Mouse (Mus musculus): ENCODE results near the gene Tfip11. TPM values are rescaled to one million over a fixed set of nuclear protein-coding genes. Genes with fewer than 3 reads are reported as not detected.

Tfip11 gene
- polyA plus RNA-seq, 1 experiment from 2014 or later = 33.8 TPM

DNA sequence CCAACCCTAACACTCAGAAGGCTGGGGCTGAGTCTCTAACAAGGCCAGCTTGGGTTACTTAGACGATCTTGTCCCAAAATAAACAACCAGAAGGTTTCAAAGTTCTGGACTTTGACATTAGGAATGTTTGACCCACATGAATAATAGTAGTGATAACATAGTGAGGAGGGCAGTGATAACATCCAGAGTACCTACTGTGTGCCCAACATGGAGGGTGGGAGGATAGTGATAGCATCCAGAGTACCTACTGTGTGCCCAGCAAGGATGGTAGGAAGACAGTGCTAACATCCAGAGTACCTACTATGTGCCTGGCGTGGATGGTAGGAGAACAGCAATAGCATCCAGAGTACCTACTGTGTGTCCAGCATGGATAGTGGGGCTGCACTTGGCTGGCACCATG, 32.4 kb upstream of the Tfip11 start:
- no peak overlapping the region for H3K9ac ChIP-seq
- WGBS = 48% methylated on average over 2 of the region's 2 CpGs
- no peak overlapping the region for H3K4me3 ChIP-seq (replicated peaks)
- H3K4me2 ChIP-seq = no peak overlapping the region
- H3K4me1 ChIP-seq = peaks cover 91% of the 10 kb centered on the region
- no peak overlapping the region for H3K27ac ChIP-seq
- no peak for ATAC-seq (replicated peaks; ENCODE audit: low FRiP score)
- H3K36me3 ChIP-seq = no peaks in the 10 kb centered on the region
- H3K9me3 ChIP-seq (replicated peaks) = no peaks in the 10 kb centered on the region
- no peaks in the 10 kb centered on the region for H3K27me3 ChIP-seq

DNA sequence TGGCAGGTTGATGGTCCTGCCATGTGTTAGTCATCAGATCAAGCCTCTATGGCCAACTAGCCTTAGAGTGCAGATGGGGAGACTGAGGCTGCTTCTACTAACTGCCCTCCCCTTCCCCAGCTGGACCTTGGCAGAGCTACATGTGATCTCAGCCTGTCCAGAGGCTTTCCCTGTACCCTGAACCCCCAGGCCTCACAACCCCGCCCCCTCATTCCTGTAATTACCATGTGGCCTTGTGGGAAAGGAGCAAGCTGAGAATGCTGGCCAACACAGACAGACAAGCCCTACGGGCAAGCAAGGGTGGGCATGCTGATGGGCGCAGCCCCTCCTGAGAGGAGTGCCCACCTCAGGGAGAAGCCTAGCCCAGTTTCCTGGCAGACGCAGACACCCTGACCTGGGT, 31.5 kb upstream of the Tfip11 start:
- H3K4me2 ChIP-seq = no peak overlapping the region
- WGBS = 65% methylated on average over 4 of the region's 4 CpGs
- no peak overlapping the region for H3K4me3 ChIP-seq (replicated peaks)
- no peaks in the 10 kb centered on the region for H3K36me3 ChIP-seq
- no peaks in the 10 kb centered on the region for H3K27me3 ChIP-seq
- no peak for ATAC-seq (replicated peaks; ENCODE audit: low FRiP score)
- peak overlapping the region; percentile 41; the same call in 1 of the 2 replicates for H3K27ac ChIP-seq
- no peaks in the 10 kb centered on the region for H3K9me3 ChIP-seq (replicated peaks)
- H3K4me1 ChIP-seq = peaks cover 87% of the 10 kb centered on the region
- no peak overlapping the region for H3K9ac ChIP-seq

DNA sequence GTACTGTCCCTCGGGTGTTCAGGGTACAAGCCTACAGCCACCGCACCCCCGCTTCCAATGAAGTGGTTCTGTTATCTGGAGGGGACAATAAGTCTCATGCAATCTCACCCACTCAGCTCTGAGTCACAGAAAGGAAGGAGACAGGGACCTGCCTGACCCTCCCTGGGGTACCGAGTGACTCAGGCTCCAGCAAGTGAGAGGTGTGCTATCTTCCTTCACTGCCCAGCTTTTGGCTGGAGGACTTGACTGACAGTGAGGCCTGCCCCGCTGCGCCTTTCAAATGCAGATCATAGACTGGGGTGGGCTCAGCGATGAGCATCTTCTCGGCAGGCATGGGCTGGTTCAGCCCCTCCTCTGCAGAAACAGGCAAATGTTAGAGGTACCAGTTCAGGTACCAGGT, 31.0 kb upstream of the Tfip11 start:
- peaks cover 85% of the 10 kb centered on the region for H3K4me1 ChIP-seq
- H3K27me3 ChIP-seq = no peaks in the 10 kb centered on the region
- no peak overlapping the region for H3K27ac ChIP-seq
- no peak overlapping the region for H3K4me2 ChIP-seq
- H3K9me3 ChIP-seq (replicated peaks) = no peaks in the 10 kb centered on the region
- H3K36me3 ChIP-seq = no peaks in the 10 kb centered on the region
- H3K9ac ChIP-seq = no peak overlapping the region
- WGBS = 53% methylated on average over 8 of the region's 8 CpGs
- ATAC-seq (replicated peaks; ENCODE audit: low FRiP score) = no peak
- no peak overlapping the region for H3K4me3 ChIP-seq (replicated peaks)

DNA sequence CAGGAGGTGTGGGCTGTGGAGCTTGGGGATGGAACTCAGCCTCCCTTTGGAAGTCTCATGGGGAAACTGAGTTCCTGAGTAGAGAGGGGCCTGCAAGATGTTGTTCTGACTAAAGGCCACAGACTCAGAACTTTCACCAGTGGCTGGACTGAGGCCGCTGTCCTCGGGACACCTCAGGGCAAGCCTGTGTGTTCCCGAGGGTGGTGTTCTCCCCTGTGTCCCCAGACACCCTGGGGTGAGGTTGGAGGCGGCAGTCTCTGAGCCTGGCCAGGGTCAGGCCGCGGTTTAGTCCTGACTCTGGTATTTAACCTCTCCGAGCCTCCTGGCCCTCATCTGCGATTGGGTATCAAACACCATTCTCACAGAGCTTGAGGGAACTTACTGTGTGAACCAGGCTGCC, 30.6 kb upstream of the Tfip11 start:
- no peak overlapping the region for H3K9ac ChIP-seq
- no peak overlapping the region for H3K27ac ChIP-seq
- no peaks in the 10 kb centered on the region for H3K36me3 ChIP-seq
- no peak for ATAC-seq (replicated peaks; ENCODE audit: low FRiP score)
- no peak overlapping the region for H3K4me3 ChIP-seq (replicated peaks)
- H3K4me1 ChIP-seq = peaks cover 84% of the 10 kb centered on the region
- no peaks in the 10 kb centered on the region for H3K9me3 ChIP-seq (replicated peaks)
- no peaks in the 10 kb centered on the region for H3K27me3 ChIP-seq
- WGBS = 66% methylated on average over 8 of the region's 8 CpGs
- H3K4me2 ChIP-seq = no peak overlapping the region

DNA sequence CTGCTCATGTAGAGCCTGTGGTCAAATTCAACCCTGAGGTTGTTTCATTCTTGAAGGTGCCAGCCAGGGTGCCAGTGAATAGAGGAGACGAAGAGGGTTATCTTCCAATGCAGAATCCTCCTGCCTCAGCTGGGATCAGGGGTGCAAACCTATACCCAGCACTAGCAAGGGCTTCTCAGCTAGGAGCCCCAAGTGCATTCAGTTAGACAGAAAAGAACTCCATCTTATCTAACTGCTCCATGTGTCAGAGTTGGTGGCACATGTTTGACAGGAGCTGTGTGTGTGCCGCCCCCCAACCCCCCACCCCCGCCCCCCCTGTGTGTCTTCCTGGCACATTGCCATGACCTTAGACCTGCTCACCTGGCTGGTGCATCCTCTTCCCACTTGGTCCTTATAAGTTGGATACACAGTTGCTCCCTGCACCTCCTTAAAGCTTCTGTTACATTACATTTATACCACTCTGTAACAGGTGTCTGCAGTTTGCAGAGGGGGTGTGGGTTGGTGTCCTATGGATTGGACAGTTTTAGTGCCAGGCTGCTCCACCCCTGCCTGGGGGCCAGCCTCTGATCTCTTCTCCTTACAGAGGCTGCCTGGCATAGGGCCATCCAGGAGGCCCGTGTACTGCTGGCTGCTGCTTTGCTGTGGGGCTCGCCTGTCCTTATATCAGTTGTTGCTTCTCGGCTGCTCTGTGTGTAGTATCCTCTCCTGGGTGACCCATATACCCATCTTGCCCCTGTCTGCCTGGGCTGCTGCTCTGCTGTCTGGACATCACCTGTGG, 29.6 kb upstream of the Tfip11 start:
- ATAC-seq (replicated peaks; ENCODE audit: low FRiP score) = no peak
- H3K27me3 ChIP-seq = no peaks in the 10 kb centered on the region
- H3K27ac ChIP-seq = peak overlapping the region; percentile 28
- H3K4me2 ChIP-seq = no peak overlapping the region
- H3K4me1 ChIP-seq = peaks cover 73% of the 10 kb centered on the region
- 65% methylated on average over 6 of the region's 6 CpGs for WGBS
- no peaks in the 10 kb centered on the region for H3K9me3 ChIP-seq (replicated peaks)
- H3K36me3 ChIP-seq = 0 out of 2 replicates have a peak, but pooled peaks cover 2% of the 10 kb centered on the region
- H3K9ac ChIP-seq = no peak overlapping the region
- no peak overlapping the region for H3K4me3 ChIP-seq (replicated peaks)

DNA sequence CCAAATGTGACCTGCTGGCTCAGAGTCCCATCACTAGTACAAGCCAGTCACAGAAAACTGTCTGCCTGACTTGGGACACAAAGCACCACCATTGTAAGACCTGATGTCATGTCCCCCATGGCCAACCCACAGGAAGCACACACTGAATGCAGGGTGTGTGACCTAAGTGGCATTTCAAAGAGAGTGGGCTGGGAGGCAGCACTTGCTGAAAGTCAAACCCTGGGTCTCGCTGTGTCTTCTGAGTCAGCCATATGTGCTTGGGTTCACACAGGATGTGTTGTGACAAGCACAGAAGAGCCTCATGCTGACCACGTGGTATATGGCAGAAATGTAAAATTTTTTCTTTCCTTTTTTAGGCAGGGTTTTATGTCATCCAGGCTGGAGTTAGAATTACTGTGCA, 28.9 kb upstream of the Tfip11 start:
- H3K27ac ChIP-seq = peak overlapping the region; percentile 28
- WGBS = 70% methylated on average over 2 of the region's 2 CpGs
- no peak for ATAC-seq (replicated peaks; ENCODE audit: low FRiP score)

DNA sequence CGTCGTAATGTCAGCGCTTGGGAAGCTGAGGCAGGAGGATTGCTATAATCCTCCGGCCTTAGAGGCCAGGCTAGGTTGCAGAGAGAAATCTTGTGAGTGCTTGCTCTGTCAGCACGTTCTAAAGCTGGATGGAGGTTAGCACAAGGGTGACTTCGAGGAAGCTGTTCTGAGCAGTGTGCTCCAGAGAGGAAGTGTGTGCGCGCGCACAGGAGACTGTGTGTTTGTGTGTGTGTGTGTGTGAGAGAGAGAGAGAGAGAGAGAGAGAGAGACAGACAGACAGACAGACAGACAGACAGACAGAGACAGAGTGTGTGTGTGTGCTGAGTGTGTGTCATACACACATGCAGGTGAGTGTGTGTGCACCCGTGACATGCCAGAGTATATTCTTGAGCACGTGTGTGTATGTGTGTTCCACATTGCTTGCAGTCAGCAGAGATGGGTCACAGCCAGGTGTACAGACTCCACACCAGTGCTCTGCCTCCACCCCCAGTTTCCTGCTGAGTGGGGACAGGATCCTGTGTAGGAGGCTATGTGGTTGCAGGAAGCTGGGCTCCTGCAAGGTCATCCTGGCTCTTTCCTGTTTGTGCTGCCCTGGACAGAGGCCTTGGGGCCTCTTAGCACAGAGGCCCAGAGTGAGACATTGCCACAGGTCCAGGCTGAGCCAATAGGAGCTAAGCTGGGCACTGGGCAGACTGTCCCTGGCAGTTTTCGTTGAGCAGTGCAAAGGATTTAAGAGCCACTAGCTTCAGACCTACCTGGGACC, 27.8 kb upstream of the Tfip11 start:
- no peak overlapping the region for H3K4me3 ChIP-seq (replicated peaks)
- WGBS = 76% methylated on average over 12 of the region's 12 CpGs
- no peaks in the 10 kb centered on the region for H3K9me3 ChIP-seq (replicated peaks)
- H3K27me3 ChIP-seq = no peaks in the 10 kb centered on the region
- peaks cover 56% of the 10 kb centered on the region for H3K4me1 ChIP-seq
- peak; percentile 50 for ATAC-seq (replicated peaks; ENCODE audit: low FRiP score)
- H3K27ac ChIP-seq = peak overlapping the region; percentile 28
- H3K4me2 ChIP-seq = no peak overlapping the region
- 0 out of 2 replicates have a peak, but pooled peaks cover 7% of the 10 kb centered on the region for H3K36me3 ChIP-seq
- H3K9ac ChIP-seq = no peak overlapping the region

More for the DNA sequence above, 28.9 kb upstream of the Tfip11 start:
- Histone ChIP-seq H3K4me3 (replicated peaks) (no peak overlapping the region), H3K27me3 (no peaks in the 10 kb centered on the region), H3K9me3 (replicated peaks) (no peaks in the 10 kb centered on the region), H3K9ac (no peak overlapping the region), H3K4me2 (no peak overlapping the region), H3K36me3 (0 out of 2 replicates have a peak, but pooled peaks cover 2% of the 10 kb centered on the region), H3K4me1 (peaks cover 67% of the 10 kb centered on the region)

DNA sequence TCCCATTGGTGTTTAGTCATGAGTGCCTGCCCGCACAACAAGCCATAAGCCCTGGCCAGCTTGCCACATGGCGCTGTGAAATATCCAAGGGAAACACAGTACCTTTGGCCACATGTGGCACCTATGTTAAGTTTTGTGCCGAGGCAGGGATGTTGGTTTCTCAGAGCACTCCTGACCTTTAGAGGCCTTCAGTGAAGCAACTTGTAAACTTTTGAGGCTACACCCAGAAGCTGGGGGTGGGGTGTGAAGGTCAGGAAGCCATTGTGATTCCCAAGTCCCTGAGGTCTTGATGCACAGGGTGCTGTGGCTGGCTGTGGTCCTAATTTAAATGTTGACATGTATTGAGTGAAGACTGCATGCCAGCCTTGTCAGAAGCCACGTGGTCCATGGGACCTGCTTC, 26.8 kb upstream of the Tfip11 start:
- Histone ChIP-seq H3K27ac (peak overlapping the region; percentile 28), H3K9ac (no peak overlapping the region), H3K4me1 (peaks cover 48% of the 10 kb centered on the region), H3K4me3 (replicated peaks) (no peak overlapping the region), H3K27me3 (no peaks in the 10 kb centered on the region), H3K4me2 (no peak overlapping the region), H3K9me3 (replicated peaks) (no peaks in the 10 kb centered on the region), H3K36me3 (peaks cover 7% of the 10 kb centered on the region; the same call in 1 of the 2 replicates)
- no peak for ATAC-seq (replicated peaks; ENCODE audit: low FRiP score)
- 86% methylated on average over 4 of the region's 4 CpGs for WGBS

DNA sequence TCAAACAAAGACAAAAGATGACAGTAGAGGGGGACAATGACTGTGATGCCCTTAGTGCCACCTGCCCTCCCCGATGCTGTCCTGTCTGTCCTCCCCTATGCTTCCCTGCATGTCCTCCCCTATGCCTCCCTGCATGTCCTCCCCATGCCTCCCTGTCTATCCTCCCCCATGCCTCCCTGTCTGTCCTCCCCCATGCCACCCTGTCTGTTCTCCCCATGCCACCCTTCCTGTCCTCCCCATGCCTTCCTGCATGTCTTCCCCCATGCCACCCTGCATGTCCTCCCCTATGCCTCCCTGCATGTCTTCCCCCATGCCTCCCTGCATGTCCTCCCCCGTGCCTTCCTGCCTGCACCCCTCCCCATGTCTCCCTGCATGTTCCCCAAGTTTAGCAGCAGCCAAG, 26.0 kb upstream of the Tfip11 start:
- Histone ChIP-seq H3K27me3 (no peaks in the 10 kb centered on the region), H3K9ac (no peak overlapping the region), H3K36me3 (peaks cover 10% of the 10 kb centered on the region), H3K4me2 (no peak overlapping the region), H3K9me3 (replicated peaks) (no peaks in the 10 kb centered on the region), H3K4me3 (replicated peaks) (no peak overlapping the region), H3K27ac (no peak overlapping the region), H3K4me1 (peaks cover 41% of the 10 kb centered on the region)
- 76% methylated on average over 2 of the region's 2 CpGs for WGBS
- ATAC-seq (replicated peaks; ENCODE audit: low FRiP score) = no peak

DNA sequence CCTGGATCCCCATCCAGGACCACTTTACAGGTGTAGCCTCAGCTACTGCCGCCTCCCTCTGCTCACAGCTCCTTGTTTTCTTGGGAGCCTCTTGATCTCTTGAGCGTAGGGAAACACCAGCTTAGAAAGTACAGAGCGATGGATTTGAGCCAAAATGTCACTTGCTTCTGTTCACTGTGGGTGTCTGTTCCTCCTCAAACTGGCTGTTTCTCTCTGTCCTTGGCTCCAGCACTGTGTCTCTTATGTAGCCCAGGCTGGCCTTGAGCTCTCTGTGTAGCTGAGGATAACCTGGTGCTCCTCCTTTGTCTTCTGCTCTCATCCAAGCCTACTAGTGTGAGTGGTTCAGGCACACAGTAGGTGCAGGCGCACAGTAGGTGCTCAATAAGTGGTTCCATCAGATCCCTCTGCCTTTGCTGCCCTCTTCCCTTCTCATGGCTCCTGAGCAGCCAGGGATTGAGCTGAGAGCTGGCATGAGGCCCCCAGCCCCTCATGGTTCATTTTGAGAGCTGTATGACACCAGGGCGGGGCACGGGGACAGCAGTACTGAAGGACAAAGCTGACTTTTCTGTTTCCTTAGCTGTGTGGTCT, 25.3 kb upstream of the Tfip11 start:
- H3K36me3 ChIP-seq = peaks cover 14% of the 10 kb centered on the region
- 85% methylated on average over 6 of the region's 6 CpGs for WGBS
- ATAC-seq (replicated peaks; ENCODE audit: low FRiP score) = no peak
- H3K27me3 ChIP-seq = no peaks in the 10 kb centered on the region
- no peaks in the 10 kb centered on the region for H3K9me3 ChIP-seq (replicated peaks)
- no peak overlapping the region for H3K27ac ChIP-seq
- no peak overlapping the region for H3K4me2 ChIP-seq
- H3K9ac ChIP-seq = no peak overlapping the region
- no peak overlapping the region for H3K4me3 ChIP-seq (replicated peaks)
- H3K4me1 ChIP-seq = peaks cover 35% of the 10 kb centered on the region

DNA sequence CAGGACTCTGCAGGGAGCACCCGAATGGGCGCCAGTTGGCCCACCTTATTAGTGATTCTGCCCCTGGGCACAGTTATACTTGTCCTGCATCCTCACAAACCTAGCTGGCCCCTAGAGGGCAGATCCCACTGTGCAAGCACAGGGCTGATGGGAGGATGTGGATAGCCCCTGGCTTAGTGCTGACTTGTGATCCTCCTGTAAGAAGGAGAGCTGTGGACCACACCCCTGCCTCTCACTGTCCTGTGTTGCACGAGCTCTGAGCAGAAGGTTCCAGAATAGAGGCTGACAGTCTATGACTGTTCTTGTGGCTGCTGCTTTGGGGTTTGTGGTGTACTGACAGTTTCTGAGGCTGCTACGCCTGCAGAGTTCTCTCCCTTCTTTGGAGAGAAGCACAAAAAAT, 24.5 kb upstream of the Tfip11 start:
- no peak for ATAC-seq (replicated peaks; ENCODE audit: low FRiP score)
- no peak overlapping the region for H3K4me2 ChIP-seq
- WGBS = 88% methylated on average over 4 of the region's 4 CpGs

DNA sequence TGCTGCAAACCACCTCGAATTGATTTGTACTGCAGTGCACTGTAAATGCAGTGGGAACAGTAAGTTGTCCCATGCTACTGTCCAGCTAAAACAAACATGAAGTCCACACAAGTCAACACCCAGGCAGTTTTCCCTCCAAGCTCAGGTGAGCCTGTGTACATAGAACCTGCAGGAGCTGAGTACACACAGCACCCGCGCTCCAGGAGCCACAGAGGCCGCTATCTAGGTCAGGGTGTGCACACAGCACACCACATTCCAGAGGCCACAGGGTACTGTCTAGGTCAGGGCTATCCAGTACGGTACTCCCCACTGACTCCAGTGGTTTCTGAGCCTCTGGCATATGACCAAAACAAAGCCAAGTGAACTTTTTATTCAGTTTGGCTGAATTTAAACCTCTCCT, 23.8 kb upstream of the Tfip11 start:
- no peak for ATAC-seq (replicated peaks; ENCODE audit: low FRiP score)
- Histone ChIP-seq H3K27me3 (no peaks in the 10 kb centered on the region), H3K36me3 (peaks cover 29% of the 10 kb centered on the region), H3K27ac (no peak overlapping the region), H3K4me2 (no peak overlapping the region), H3K9me3 (replicated peaks) (no peaks in the 10 kb centered on the region), H3K9ac (no peak overlapping the region), H3K4me3 (replicated peaks) (no peak overlapping the region), H3K4me1 (peaks cover 20% of the 10 kb centered on the region; the same call in 1 of the 2 replicates)
- WGBS = 83% methylated on average over 5 of the region's 5 CpGs

More for the DNA sequence above, 24.5 kb upstream of the Tfip11 start:
- Histone ChIP-seq H3K4me3 (replicated peaks) (no peak overlapping the region), H3K27ac (no peak overlapping the region), H3K36me3 (peaks cover 23% of the 10 kb centered on the region), H3K9me3 (replicated peaks) (no peaks in the 10 kb centered on the region), H3K27me3 (no peaks in the 10 kb centered on the region), H3K9ac (no peak overlapping the region), H3K4me1 (peaks cover 26% of the 10 kb centered on the region)
